Mouse (Mus musculus): Measurements from ENCODE around the gene Pcbp4.

Gene Pcbp4

DNA sequence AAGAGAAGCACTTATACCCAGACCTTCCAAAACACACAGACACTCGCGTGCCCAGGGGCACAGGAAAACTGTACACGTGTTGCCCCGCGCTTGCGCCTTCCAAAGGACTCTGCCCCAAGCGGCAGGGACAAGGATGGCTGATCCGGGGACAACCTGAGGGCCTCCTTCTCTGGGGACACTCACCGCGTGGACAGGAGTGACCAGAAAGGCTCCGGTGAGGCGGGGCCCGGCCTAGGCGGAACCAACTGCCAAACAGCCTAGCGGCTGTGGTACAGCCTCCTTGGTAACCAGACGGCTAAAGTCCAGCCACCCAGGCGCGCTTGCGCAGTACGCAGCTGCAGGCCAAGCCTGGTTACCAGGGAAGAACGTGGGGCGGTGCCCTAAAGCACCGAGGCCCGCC lies 5.7 kb upstream of the Pcbp4 start, which contains the start of the genes Abhd14b and Abhd14a:
Abhd14b (plus strand) TSS at position 112 of the 400 bp plus-strand sequence.
Abhd14a (minus strand) TSS at position 331 of the 400 bp plus-strand sequence.
- peak; percentile 92 for DNase-seq (ENCODE audit: low spot score)

DNA sequence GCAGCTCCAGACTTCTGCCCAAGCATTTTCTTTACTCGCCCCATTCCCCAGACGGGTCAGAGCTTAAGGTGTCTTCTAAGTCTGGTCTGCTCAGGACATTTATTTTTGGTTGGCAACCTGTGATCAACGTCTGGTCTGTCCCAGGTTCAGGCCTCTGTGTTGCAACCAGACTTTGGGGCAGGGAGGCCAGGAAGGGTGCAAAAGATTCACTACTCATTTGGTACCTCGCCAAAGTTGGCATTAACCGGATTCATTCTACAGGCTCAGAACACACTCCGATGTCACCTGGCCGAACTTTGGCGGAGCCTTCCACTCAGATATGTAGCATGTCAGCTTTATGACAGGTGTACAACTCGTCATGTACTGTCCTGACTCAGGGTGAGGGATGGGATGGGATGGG lies 5.1 kb upstream of the Pcbp4 start:
- DNase-seq (ENCODE audit: low spot score): no peak

DNA sequence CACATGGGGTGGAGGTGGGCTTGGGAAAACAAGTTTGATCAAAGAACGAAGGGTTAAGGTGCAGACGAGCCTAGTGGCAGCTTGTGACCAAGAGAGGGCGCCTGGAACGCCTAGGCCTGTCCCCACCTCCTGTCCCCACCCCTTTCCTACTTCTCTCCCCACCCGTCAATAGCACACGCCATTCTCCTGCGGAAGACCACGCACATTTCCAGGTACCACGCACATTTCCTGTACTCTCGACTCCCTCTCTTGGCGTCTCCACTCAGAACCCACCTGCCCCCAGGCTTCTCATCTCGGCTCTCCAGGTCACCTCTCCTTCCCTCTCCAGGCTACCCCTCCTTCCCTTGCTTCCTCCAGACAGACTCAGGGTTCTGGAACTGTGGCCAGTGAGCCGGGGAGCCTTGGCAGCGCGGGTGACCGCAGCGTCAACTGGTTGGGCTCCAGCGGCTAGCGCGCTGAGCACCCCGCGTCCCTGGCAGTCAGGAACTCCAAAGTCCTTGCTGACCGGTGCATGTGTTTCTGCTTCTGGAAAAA lies 4.5 kb upstream of the Pcbp4 start:
- peak; percentile 76 for DNase-seq (ENCODE audit: low spot score)

DNA sequence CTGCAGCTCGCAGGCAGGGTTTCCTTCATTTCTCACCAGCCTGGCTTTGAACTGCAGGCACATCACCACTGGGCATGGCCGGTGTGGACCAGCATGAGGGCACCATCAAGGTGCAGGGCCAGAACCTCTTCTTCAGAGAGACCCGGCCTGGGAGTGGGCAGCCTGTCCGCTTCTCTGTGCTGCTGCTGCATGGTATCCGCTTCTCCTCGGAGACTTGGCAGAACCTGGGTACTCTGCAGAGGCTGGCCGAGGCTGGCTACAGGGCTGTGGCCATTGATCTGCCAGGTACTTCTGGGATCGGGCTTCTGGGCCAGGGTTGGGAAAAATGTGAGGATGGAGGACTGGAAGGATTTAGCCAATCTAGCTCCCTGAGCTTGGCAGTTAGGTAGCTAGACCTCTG lies 3.1 kb upstream of the Pcbp4 start:
- DNase-seq (ENCODE audit: low spot score): no peak

GRCm38 (mm10) chr9:106450661-106451060 lies 2.4 kb upstream of the Pcbp4 start:
- peak; percentile 69 for DNase-seq (ENCODE audit: low spot score)

GRCm38 (mm10) chr9:106451298-106451697 lies 1.8 kb upstream of the Pcbp4 start:
- no peak for DNase-seq (ENCODE audit: low spot score)

GRCm38 (mm10) chr9:106451899-106452298 lies 1.2 kb upstream of the Pcbp4 start:
- no peak for DNase-seq (ENCODE audit: low spot score)

DNA sequence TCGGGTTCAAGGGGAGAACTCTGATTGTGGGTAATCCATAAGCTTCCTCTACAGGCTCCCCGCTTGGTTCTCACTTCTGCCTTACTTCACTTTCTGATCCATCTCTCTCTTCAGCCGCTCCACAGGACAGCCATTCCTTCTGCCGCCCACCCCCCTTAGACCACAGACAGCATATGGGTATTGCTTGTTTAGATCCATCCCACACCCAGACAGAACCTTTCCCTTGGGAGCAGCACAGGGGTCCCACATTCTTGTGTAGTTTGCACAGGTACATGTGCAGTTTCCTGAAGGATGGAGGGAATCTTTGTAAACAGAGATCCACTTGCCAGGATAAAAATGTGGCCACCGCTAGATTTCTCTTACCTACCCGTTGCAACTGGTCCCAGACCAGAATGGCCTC lies 740 bp upstream of the Pcbp4 start:
- DNase-seq (ENCODE audit: low spot score): no peak

DNA sequence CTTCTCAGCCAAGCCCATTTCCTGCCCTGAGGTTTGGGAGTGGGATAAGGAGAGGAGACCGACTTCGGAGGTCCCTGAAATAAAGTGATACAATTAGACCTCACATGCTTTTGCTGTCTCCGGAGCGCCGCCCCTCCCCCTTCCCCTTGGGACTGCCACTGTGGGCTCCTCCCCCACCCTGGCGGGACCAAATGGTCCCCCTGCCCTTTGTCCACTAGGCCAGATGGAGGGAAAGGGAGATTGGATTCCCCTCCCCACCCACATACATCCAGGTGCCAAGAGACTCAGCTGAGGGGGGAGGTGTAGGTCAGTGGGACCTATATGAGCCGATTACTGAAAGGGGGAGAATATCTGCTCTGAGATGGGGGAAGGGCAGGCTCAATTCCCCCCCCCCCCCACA lies 270 bp upstream of the Pcbp4 start:
- DNase-seq (ENCODE audit: low spot score): peak; percentile 78

GRCm38 (mm10) chr9:106454071-106454761 lies 1.1 kb downstream of the Pcbp4 start:
- no peak for DNase-seq (ENCODE audit: low spot score)

DNA sequence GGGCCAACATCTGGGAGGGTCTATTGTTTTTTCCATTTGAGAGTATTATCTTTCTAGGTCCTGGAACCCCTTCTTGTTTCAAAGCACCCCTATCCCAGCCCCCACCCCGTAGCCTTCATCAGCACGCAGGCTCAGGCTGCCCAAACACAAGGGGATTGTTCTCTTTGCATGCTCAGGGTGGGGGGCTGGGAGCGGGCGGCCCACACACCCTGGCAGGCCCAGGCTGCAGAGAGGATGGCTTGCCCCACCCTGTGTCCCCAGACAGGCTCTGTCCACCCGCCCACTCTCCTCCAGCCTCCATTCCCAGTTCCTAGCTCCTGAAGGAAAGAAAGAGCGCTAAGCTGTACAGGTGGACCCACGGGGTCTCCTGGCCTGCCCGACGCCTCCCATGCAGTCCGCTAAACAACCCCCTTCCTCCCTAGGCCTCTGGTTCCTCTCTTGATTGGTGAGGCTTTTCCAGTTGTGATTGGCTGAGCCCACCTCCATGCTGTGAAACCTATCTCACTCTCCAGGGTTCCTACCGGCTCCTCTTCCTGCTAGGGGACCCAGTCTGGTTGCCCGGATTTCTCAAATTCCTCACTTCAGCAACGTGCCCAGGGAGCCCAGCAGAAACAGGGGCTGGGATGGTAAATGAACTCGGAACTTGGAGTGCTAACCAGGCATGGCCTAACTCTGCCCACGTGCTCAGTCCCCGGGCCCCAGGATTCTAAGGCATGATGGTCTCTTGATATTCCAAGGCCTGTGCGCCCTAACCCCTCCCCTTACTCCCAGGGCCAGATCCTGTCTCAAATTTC lies 2.0 kb downstream of the Pcbp4 start:
- DNase-seq (ENCODE audit: low spot score): no peak

DNA sequence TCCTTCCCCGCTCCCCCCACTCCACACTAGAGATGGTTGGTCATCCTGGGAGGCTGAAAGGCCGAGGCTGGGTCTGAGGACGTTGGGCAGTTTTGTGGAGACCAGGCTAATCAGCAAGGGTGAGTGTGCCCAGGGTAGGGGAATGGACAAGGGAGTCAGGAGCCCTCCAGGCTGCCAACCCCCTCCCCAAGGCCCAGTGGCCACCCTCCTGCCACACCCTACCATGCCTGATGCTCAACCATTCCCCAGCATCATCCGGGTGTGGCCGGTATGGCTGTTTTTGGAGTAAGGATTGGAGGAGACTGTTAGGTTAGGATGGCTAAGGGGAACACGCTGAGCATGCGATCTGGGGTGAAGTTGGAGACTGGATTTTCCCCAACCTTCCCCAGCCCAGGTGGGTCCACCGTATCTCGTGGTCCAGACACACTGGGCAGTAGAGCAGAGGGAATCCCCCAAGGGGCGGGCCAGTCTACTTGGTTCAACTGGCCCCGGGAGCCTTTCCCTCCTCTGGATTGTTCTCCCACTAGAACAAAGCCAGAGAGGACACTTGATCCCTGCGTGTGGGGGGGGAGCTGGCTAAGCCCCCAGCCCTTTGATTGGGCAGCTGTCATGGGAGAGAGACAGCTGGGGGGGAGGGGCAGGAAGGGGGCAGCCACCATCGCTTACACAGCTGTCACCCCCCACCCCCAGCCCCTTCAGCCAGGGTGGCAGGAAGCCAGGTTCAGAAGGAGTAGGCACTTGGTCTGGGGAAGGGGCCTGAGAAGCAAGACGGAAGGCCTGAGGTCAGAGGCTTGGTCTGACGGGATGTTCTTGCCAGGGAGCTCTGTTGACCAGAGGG lies 3.5 kb downstream of the Pcbp4 start:
- DNase-seq (ENCODE audit: low spot score): peak; percentile 66

DNA sequence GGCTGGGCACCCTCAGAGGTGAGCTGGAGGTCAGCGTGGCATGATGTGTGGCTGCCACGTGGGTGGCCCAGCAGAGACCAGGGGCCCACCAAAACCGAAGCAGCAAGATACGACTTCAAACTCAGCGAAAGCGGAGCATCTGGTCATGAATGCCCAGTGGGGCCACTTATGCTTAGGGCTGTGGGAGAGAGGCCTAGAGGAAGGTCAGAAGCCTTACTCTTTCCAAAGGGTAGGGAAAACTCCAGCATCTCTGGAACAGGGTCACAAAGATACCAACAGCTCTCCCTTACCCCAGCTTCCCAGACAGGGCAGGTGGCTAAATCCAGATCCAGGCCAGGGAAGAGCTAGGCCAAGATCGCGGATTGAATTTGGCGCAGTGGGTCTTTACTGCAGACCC lies 4.1 kb downstream of the Pcbp4 start:
- DNase-seq (ENCODE audit: low spot score): no peak

- DNase-seq (ENCODE audit: low spot score): no peak
Observed at GRCm38 (mm10) chr9:106457920-106458319, 4.8 kb downstream of the Pcbp4 start.

- DNase-seq (ENCODE audit: low spot score): no peak
Observed at GRCm38 (mm10) chr9:106459946-106460345, 6.9 kb downstream of the Pcbp4 start.

GRCm38 (mm10) chr9:106460401-106461025 lies 7.4 kb downstream of the Pcbp4 start:
- no peak for DNase-seq (ENCODE audit: low spot score)

- DNase-seq (ENCODE audit: low spot score): no peak
Observed at GRCm38 (mm10) chr9:106461026-106461415, 7.9 kb downstream of the Pcbp4 start.

- no peak for DNase-seq (ENCODE audit: low spot score)
Observed at GRCm38 (mm10) chr9:106461641-106462429, 8.7 kb downstream of the Pcbp4 start.

DNA sequence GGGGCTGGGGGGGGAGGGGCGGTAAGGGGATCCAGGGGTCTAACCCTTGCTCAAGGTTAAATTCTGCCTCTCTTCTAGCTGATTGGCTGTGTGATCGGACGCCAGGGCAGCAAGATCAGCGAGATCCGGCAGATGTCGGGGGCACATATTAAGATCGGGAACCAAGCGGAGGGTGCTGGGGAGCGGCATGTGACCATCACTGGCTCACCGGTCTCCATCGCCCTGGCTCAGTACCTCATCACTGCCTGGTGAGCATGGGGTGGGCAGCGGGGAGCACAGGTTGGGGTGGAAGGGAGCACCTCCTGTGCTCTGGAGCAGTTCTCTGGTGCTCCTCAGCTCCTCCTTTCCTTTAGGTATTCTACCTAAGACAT lies 9.3 kb downstream of the Pcbp4 start:
- DNase-seq (ENCODE audit: low spot score): no peak

GRCm38 (mm10) chr9:106463122-106464063 lies 10.3 kb downstream of the Pcbp4 start:
- DNase-seq (ENCODE audit: low spot score): no peak

Measured in testis, postnatal 10 days (tissue).